Mouse (Mus musculus) brain, embryonic 14.5 days (tissue): Measurements from ENCODE around the gene Gm42715.

Experiments
- CTCF ChIP-seq: fragments of 200-500 bp; IDR thresholded peaks from 2 replicates; pipeline ENCODE4 v1.5.1; 2012; ENCODE audit warnings: inconsistent platforms, mild to moderate bottlenecking, moderate library complexity, borderline replicate concordance; ENCODE audit not compliant: insufficient read depth, insufficient read length; ENCODE audit errors: extremely low read depth
- POLR2A ChIP-seq: fragments of 200-500 bp; IDR thresholded peaks from 2 replicates; pipeline ENCODE4 v1.6.1; 2012; ENCODE audit warnings: mild to moderate bottlenecking, inconsistent platforms, borderline replicate concordance; ENCODE audit not compliant: poor library complexity, insufficient read depth, insufficient read length, severe bottlenecking; ENCODE audit errors: extremely low read depth

GRCm38 (mm10) chr7:127614091-127614490 lies 94.7 kb downstream of the Gm42715 start:
- TF ChIP-seq CTCF (no peak), POLR2A (no peak)
